Mouse (Mus musculus) G1E-ER4 (cell line): ENCODE measurements around the gene Mapt. TPM values are rescaled to one million over a fixed set of nuclear protein-coding genes. Genes with fewer than 3 reads are reported as not detected.

Experiments used
- GATA1 ChIP-seq: IDR thresholded peaks from one replicate; pipeline ENCODE4 v1.8.0; 2012; ENCODE audit warnings: low read length, inconsistent platforms
- polyA plus RNA-seq: library from polyadenylated mRNA; stranded (reverse); fragments of >175 nt; gene quantifications from 2 replicates; pipeline ENCODE4 v1.2.3, GENCODE M21; 2012

The Mapt gene
- polyA plus RNA-seq, 1 experiment: 5.0 TPM

- TF ChIP-seq GATA1: no peak
Measured at GRCm38 (mm10) chr11:104254408-104255039, 23.3 kb downstream of the Mapt start.

DNA sequence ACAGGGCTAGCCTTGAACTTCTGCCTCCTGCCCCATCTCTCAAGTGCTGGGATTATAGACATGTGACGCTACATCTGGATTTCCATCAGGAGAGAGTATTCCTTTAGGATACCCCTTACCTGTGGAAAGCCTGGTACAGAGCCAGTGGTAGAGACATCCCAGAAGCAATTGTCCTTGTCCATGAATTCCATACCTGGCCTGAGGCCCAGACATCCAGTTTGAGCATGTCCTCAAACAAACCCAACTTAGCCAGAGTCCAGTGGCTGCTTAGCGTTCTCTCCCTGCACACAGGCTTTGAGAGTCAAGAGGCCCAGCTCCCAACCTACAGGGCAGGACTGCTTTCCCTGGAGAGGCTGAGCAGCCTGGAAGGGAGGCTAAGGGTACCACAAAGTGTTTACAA is 25.0 kb downstream of the Mapt start:
- no peak for TF ChIP-seq GATA1

DNA sequence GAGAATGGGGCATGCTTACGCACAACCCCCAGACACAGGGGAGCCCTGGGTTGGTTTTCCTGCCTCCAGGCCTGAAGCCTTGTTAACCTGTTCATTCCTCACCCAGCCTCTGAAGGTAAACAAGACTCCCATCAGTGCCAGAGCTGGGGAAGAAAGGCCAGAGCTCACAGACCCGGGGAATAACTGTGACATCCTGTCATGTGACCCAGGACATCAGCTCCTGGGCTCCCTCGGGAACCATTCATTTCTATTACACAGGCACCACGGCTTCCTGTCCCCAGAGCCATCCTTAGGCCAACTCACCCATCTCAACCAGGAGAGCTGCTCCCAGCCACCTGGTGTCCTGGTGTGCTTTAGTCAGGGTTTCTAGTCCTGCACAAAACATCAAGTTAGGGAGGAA is 27.8 kb downstream of the Mapt start:
- no peak for TF ChIP-seq GATA1

- no peak for TF ChIP-seq GATA1
Measured at GRCm38 (mm10) chr11:104264683-104265082, 33.5 kb downstream of the Mapt start.

DNA sequence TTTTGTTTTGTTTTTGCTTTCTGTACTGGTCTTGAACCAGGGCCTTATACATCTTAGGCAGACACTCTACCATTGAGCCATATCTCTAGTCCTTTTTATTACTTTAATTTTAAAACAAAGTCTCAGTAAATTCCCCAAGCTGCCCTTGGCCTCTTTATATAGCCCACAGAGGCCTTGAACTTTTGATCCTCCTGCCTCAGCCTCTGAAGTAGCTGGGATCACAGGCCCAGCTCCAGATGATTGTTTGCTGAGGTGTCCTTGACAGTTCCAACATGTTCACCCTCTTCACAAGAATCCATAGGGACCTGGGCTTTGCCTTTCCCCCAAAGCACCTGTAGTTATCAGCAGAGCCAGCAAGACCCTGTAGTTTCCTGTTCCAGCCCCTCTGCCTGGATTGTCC is 34.5 kb downstream of the Mapt start:
- TF ChIP-seq GATA1: no peak

DNA sequence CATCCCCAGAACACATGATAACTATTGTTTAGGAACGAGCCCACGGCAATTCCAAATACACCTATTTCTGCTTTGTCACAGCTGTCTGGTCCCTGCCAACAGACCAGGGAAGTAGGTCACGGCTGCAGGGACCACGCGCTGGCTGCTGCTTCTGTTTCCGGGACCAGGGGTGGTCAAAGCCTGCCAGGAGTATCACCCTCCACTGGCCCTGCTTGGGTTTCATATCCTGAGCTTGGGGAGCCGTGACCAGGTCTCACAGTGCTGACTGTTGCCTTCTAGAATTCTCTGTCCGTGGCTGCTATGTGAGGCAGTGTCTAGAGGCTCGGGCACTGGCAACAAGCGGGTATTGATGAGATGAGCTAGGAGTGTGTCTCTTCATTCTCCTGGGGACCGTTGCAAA is 36.2 kb downstream of the Mapt start:
- no peak for TF ChIP-seq GATA1

DNA sequence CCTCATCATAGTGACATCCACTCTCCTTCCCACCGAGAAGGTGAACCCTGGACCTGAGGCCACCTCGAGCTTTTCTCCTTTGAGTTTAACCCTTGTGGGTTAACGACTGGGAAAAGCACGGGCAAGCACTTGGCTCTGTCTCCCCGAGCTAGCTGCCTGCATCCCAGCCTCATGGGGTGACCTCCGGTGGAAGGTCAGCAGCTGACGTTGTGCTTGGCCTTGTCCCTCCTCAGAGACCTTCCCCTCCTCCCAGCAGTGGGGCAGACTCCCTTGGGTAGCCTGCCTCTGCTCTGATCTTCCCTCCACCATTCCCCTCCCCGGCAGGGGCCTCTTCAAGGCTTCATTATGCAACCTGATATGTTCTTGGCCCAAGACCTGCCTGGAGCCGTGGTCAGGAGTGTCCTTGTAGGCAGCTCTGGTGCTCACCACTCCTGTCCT is 38.2 kb downstream of the Mapt start:
- no peak for TF ChIP-seq GATA1

GRCm38 (mm10) chr11:104270452-104270851 is 39.3 kb downstream of the Mapt start:
- TF ChIP-seq GATA1: no peak

GRCm38 (mm10) chr11:104270876-104271275 is 39.7 kb downstream of the Mapt start:
- no peak for TF ChIP-seq GATA1

DNA sequence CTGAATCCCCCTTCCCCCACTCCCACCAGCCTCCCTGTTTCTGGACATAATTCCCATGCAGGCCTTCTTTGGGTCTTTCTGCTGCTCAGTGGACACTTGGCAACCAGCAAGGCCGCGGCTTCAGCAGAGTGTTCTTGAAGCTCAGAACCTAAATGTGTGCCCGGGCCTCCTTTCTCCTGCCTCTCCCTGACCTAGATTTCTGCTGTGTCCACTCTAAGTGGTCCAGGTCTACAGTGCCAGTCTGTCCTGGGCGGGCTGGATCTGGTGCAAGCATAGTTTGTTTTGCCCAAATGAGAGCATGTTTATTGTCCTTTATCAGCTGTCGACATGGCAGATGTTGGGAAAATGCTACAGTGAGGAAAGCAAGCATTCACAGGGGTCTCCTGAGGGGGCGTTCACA is 40.7 kb downstream of the Mapt start:
- no peak for TF ChIP-seq GATA1

DNA sequence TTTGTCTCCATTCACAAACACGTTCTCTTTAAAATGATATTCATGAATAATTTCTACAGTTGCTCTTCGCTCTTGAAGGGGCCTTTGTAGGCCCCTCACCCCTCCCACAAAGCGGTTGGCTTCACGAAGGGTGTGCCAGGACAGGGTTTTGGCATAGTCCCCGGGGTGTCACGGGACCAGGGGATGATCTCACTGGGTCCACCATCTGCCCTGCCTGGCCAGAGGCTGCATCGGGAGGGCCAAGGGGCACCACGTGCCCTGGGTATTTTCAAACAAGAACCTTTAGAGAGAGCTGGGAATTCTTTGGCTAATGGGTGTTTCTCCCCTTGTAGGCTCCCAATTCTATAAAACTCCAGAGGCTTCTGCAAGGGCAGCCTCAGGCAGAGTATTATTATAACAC is 41.2 kb downstream of the Mapt start:
- TF ChIP-seq GATA1: no peak

- TF ChIP-seq GATA1: no peak
Measured at GRCm38 (mm10) chr11:104275765-104276164, 44.6 kb downstream of the Mapt start.

DNA sequence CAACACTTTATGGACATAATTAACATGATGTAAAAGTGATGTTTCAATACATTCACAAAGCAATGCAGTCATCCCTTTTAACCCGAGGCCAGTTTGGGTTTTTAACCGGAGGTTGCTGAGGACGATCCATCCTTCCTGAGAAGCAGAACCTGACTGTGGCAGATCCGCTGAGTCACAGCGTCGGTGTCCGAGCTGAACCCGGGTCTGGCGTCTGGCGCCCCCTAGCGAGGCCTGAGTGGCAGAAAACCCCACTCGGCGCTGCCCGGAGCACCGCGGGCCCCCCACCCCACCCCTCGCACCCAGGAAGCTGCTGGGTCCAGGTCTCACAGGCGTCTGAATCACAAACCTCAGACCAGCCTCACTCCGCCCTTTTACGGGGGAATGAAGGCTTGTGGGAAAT is 47.0 kb downstream of the Mapt start:
- TF ChIP-seq GATA1: no peak

- TF ChIP-seq GATA1: no peak
Measured at GRCm38 (mm10) chr11:104279049-104279448, 47.9 kb downstream of the Mapt start.

GRCm38 (mm10) chr11:104279538-104279937 is 48.3 kb downstream of the Mapt start:
- TF ChIP-seq GATA1: no peak

DNA sequence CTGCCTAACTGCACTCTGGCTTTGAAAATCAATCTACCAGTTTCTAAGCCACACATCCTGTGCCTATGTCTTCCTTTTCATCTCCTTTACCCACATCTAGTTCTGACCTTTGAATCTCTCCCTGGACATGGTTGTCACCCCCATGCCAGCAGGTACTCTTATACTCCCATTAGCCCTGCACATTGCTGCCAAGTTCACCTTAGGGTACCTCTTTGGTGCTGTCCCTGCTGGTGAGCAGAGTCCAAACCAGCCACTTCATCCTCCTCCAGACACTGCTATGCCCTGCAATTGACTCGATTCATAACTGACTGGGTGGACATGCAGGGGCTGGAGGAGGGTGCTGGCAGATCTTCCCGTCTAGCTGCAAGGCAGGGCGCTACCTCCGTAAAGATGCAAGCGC is 50.3 kb downstream of the Mapt start:
- no peak for TF ChIP-seq GATA1

DNA sequence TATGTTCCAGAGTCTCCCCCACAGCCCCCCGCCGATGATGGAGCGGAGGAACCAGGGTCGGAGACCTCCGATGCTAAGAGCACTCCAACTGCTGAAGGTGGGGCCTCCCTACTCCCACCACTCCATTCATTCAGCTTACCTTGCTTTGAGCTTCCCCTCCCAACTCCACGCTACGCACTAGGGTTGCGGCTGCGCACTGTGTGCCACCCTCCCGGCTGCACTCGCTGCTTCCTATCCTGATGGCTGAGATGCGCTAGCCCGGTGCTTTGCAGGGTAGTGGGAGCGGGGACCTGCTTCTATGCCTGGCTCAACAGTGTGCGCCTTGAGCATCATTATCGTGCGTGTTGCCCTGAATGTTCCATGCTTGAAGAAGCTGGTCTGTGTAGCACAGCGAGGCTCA is 55.9 kb downstream of the Mapt start:
- no peak for TF ChIP-seq GATA1

- TF ChIP-seq GATA1: no peak
Measured at GRCm38 (mm10) chr11:104288835-104289198, 57.6 kb downstream of the Mapt start.
